Mouse (Mus musculus) thymus, adult 2 months (tissue): ENCODE results near the gene Gm42791.

Experiments
- CTCF ChIP-seq: fragments of 200-500 bp; IDR thresholded peaks from 2 replicates; pipeline ENCODE4 v1.5.1; 2012; ENCODE audit warnings: mild to moderate bottlenecking, control low read depth, low read length, moderate library complexity, borderline replicate concordance; ENCODE audit not compliant: control insufficient read depth, poor library complexity, insufficient read depth; ENCODE audit errors: extremely low read depth
- POLR2A ChIP-seq: fragments of 200-500 bp; IDR thresholded peaks from 2 replicates; pipeline ENCODE4 v1.6.1; 2012; ENCODE audit warnings: mild to moderate bottlenecking, low read length, control low read depth, moderate library complexity; ENCODE audit not compliant: control insufficient read depth, poor library complexity, insufficient read depth; ENCODE audit errors: extremely low read depth

DNA sequence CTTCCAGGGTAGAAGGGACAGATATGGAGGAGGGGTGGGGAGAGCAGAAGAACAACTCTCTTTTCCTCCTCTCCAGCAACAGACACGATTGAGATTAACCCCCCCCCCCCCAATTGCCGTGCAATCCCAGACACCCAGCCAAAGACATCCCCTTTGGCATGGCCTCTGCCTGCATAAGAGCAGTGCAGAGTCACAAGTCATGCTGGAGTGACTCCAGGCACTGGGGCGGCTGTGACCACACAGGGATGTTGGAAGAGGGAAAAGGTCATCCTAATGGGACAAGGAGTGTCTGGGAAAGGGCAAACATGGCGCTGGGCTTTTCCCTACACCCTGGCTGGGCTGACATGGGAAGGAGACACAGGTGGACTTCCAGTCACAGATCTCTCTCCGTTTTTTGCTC is 41.8 kb downstream of the Gm42791 start:
- TF ChIP-seq POLR2A, result no peak
- no peak for TF ChIP-seq CTCF
